Mouse (Mus musculus): ENCODE measurements around the gene Gm8978. TPM values are rescaled to one million over a fixed set of nuclear protein-coding genes. Genes with fewer than 3 reads are reported as not detected.
A peak's percentile ranks its signal among the peaks of the same experiment; 100 is the strongest.
"Not testable (repeated sequence)": the region's sequence is repeated elsewhere in the genome, so short reads cannot be mapped to it uniquely, and the experiment has no call there.

Gene Gm8978
- total RNA-seq (2022), result not detected

DNA sequence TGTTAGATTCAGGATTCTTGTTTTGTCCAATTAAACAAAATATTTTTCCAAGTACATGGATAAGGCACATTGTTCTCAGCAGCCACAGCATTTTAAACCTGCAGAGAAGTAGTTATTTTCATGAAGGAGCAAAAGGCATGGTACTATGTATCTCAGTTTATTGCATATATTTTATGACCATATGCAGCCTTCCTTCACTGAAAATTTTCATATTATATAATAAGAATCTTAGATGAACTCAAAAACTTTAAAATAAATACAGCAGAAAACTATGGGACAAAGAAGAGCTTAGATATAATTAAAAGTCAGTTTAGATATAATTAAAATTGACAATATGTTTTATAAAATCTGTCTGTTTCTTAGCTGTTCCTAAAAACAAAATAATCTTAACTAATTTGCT is at the start of gene Gm8978:
Gene Gm8978, minus strand, starts transcription at position 101 of the 400 bp plus-strand sequence.
- DNase-seq, result not testable (repeated sequence)

DNA sequence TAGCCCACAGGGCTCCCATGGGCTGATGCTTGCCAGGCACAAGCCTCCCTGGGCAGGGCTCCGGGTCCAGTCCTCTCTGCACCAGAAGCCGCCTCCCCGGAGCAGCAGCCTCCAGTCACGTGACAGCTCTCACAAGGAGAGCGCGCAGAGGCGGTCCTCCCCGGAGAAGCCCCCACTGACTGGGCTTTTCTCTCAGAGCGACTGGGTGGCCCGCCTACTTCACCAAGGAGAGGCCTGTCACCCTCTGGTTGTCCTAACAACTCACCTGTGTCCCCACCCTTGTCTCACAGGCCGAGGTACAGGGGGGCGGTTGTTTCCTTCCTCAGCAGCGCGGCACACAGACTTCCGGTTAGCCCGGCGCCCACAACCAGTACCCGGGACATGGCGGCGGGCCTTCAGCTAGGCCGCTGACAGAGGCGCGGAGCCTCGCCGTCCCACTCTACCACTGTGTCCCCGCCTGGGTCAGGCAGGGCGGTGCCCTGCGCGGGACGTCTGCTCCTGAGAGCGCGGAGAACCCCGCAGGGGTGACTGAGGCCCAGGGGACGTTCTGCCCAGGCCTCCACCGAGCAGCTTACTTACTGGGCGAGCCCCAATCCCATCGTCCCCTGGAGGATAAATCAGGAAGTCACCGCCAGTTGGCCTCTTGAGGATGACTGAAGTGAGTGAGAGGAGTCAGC is 35.3 kb downstream of the Gm8978 start:
- DNase-seq, result peak; percentile 12

DNA sequence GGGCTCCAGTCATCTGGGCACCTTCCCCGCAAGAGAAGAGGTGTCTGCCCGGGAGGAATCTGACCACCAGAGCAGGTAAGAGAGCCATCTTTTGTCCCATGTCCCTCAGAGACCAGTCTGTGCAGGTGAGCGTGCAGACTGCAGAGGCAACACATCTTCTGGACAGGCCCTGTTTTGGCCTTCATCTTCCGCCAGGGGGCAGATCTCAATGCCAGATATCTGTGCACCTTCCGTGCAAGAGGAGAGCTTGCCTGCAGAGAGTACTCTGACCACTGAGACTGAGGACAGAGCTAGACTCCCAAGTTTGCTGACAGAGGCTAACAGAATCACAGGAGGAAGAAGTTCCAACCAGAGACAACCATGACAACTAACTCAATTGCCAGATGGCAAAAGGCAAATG is 56.5 kb downstream of the Gm8978 start:
- not testable (repeated sequence) for DNase-seq

Small RNA genes within 50 kb of the gene (microRNA-seq; reads per million reads assigned to microRNA genes)
- gene Gm27440, result 0 reads per million in 2 experiments

Other genes with a start within 250 kb of the Gm8978 start
- gene Rnls, start 233.0 kb downstream of the Gm8978 start, total RNA-seq (2022), result 1 to 10 TPM; 2.6 to 4.2 (median 3.5) TPM
- gene Lipo4, start 107.5 kb downstream of the Gm8978 start, total RNA-seq (2022), result under 1 TPM; 0.22 to 0.28 (median 0.27) TPM
- under 1 TPM in 3 of 4 experiments, not detected in 1; 0.13 to 0.43 (median 0.31) TPM for gene Lipo2, start 126.1 kb upstream of the Gm8978 start, total RNA-seq (2022)
- gene Lipo3, start 136.7 kb upstream of the Gm8978 start, total RNA-seq (2022), result 10 to 100 TPM; 10.6 to 16.1 (median 13.0) TPM
- gene Lipo1, start 162.2 kb upstream of the Gm8978 start, total RNA-seq (2022), result not detected

Measured in adrenal gland, adult 8-10 months (tissue).